Mouse (Mus musculus) E14TG2a.4 (cell line): ENCODE data around the gene Cchcr1.

ENCODE experiments used
- CTCF ChIP-seq: conservative IDR thresholded peaks from 2 replicates; pipeline ENCODE4 v1.5.1; 2014; ENCODE audit warnings: low read length
- NANOG ChIP-seq: IDR thresholded peaks from 2 replicates; pipeline ENCODE4 v1.6.1; 2014; ENCODE audit warnings: borderline replicate concordance, low read length, mixed read lengths

DNA sequence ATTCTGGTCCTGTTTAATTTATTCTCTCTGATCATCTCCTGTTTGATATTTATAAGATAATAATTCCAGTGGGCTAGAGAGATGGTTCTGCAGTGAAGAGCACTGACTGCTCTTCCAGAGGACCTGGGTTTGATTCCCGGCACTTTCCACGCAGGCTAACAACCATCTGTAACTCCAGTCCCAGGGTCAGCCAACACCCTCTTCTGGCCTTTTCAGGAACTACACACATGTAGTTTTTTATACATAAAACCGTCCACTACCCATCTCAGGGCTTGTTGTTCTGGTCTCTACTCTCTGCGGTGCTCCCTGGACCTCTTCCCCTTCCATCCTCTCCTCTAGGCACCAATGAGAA lies 33.2 kb downstream of the Cchcr1 start:
- TF ChIP-seq CTCF (0 out of 2 replicates have a peak, but pooled peaks have one; percentile 26), NANOG (no peak)
